Mouse (Mus musculus) neural tube, embryonic 14.5 days (tissue): Measurements from ENCODE around the gene Mc1r. TPM values are rescaled to one million over a fixed set of nuclear protein-coding genes. Genes with fewer than 3 reads are reported as not detected.
A peak's percentile ranks its signal among the peaks of the same experiment; 100 is the strongest.

Experiments
- ATAC-seq: fragments of 200-750 bp; cut with Nextera tagmentation; 2 replicates; pipeline ENCODE4 v1.8.0; 2017; ENCODE audit warnings: low read depth, mild to moderate bottlenecking, moderate TSS enrichment, moderate library complexity
- H3K27ac ChIP-seq: fragments of 300-500 bp; sonication (generic); 2 replicates; pipeline ENCODE4 v1.5.1; 2014; ENCODE audit warnings: low read depth, mild to moderate bottlenecking, control low read depth, low read length, moderate library complexity, mixed read lengths
- H3K27me3 ChIP-seq: fragments of 300-500 bp; sonication (generic); 2 replicates; pipeline ENCODE4 v1.6.1; 2014; ENCODE audit warnings: low read length; ENCODE audit not compliant: control insufficient read depth, insufficient read depth
- H3K36me3 ChIP-seq: fragments of 300-500 bp; sonication (generic); 2 replicates; pipeline ENCODE4 v1.6.1; 2014; ENCODE audit warnings: low read length, mixed read lengths; ENCODE audit not compliant: control insufficient read depth, insufficient read depth
- H3K4me1 ChIP-seq: fragments of 300-500 bp; sonication (generic); 2 replicates; pipeline ENCODE4 v1.6.1; 2014; ENCODE audit warnings: low read length; ENCODE audit not compliant: control insufficient read depth, insufficient read depth
- H3K4me2 ChIP-seq: fragments of 300-500 bp; sonication (generic); 2 replicates; pipeline ENCODE4 v1.6.1; 2014; ENCODE audit warnings: mild to moderate bottlenecking, low read depth, low read length, control low read depth
- H3K4me3 ChIP-seq: fragments of 300-500 bp; sonication (generic); 2 replicates; pipeline ENCODE4 v1.5.1; 2014; ENCODE audit warnings: low read depth, low read length, control low read depth, mixed read lengths
- H3K9ac ChIP-seq: fragments of 300-500 bp; sonication (generic); replicated peaks from 2 replicates; pipeline ENCODE4 v1.6.1; 2014; ENCODE audit warnings: low read depth, mild to moderate bottlenecking, control low read depth, low read length, mixed read lengths
- H3K9me3 ChIP-seq: fragments of 300-500 bp; sonication (generic); 2 replicates; pipeline ENCODE4 v1.6.1; 2016; ENCODE audit warnings: low read length; ENCODE audit not compliant: control insufficient read depth
- WGBS: fragments of 180-500 bp; shearing (Covaris S2); extraction: QIAGEN DNeasy Blood & Tissue Kit; methylation state at CpG from one replicate; pipeline ENCODE4 v1.1.7; 2014; 5-methylcytosine and 5-hydroxymethylcytosine counted together
- polyA plus RNA-seq: library from polyadenylated mRNA; unstranded; fragments of >200 nt; fragmentation: Nextera tagmentation; extraction: Ambion mirVana; gene quantifications from 2 replicates; pipeline ENCODE4 v1.2.1, GENCODE M21; 2014

Mc1r gene
- polyA plus RNA-seq, result 0.22 and 0.33 TPM in 2 replicates

GRCm38 (mm10) chr8:123406786-123407185 lies at the start of gene Mc1r:
Mc1r (plus strand) TSS chr8:123407107.
- no peak within 1 kb of the TSS for H3K9ac ChIP-seq
- ATAC-seq, result no peak

GRCm38 (mm10) chr8:123361082-123361739 lies 45.7 kb upstream of the Mc1r start:
- no peak overlapping the region for H3K4me3 ChIP-seq
- H3K27me3 ChIP-seq, result no peaks in the 10 kb centered on the region
- no peak overlapping the region for H3K27ac ChIP-seq
- H3K4me2 ChIP-seq, result no peak overlapping the region
- 0 out of 2 replicates have a peak overlapping the region, but pooled peaks have one; percentile 13 for H3K9ac ChIP-seq
- peak; percentile 63 for ATAC-seq
- 53% methylated on average over 12 of the region's 12 CpGs for WGBS
- H3K36me3 ChIP-seq, result peaks cover 43% of the 10 kb centered on the region
- no peaks in the 10 kb centered on the region for H3K9me3 ChIP-seq
- no peaks in the 10 kb centered on the region for H3K4me1 ChIP-seq

More at GRCm38 (mm10) chr8:123406786-123407185, at the start of gene Mc1r:
- Histone ChIP-seq H3K36me3 (peaks cover 14% of the 10 kb centered on the region), H3K9me3 (no peaks in the 10 kb centered on the region), H3K27me3 (no peaks in the 10 kb centered on the region), H3K27ac (no peak within 1 kb of the TSS), H3K4me3 (no peak within 1 kb of the TSS), H3K4me1 (peaks cover 17% of the 10 kb centered on the region), H3K4me2 (no peak within 1 kb of the TSS)
- 10% methylated on average over 4 of the region's 4 CpGs for WGBS

DNA sequence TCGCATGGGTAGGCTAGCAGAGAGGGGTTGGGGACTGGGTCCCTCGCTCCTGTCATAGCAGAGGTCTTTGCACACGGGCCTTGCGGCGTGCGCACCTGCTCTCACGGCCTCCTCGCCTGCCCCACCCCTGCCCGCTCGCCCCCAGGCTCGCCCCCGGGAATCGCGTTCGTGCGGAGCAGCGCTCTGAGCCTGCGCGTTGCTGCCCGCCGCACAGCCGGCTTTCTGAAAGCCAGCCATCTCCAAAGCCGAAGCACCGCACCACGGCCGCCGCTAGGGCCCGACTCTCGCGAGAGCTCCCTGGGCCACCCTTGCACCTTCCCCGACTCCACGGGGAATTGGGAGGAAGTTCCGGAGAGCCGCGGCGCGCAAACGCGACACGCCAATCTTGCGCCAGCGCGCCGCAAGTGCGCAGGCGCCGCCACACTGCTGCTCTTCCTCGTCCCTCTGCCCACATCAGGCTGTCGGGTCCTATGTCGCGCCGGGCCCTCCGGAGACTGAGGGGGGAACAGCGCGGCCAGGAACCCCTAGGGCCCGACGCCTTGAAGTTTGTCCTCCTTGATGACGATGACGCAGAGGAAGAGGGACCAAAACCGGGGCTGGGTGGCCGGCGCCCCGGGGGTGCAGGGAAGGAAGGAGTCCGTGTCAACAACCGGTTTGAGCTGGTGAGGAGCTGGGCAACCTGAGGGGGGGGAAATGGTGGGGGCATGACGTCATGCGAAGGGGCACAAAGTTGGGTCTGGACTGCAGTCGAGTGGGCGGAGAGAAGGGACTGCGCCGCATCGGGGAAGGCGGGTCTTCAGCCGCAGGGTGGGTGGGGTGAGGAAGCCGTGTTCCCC lies 33.3 kb upstream of the Mc1r start, which contains the start of gene Tcf25:
TSS of gene Tcf25 (plus strand) at position 351 of the 836 bp plus-strand sequence.
- H3K4me1 ChIP-seq, result peaks cover 16% of the 10 kb centered on the region
- peak within 1 kb of the TSS; percentile 71 for H3K4me2 ChIP-seq
- peak within 1 kb of the TSS; percentile 97 for H3K27ac ChIP-seq
- H3K9me3 ChIP-seq, result no peaks in the 10 kb centered on the region
- H3K4me3 ChIP-seq, result peak within 1 kb of the TSS; percentile 88
- peak within 1 kb of the TSS; percentile 82 for H3K9ac ChIP-seq
- H3K27me3 ChIP-seq, result no peaks in the 10 kb centered on the region
- H3K36me3 ChIP-seq, result peaks cover 12% of the 10 kb centered on the region
- WGBS, result under 1% methylated on average over 64 of the region's 75 CpGs
- ATAC-seq, result peak; percentile 94

- H3K9me3 ChIP-seq, result no peaks in the 10 kb centered on the region
- H3K4me3 ChIP-seq, result peak overlapping the region; percentile 88
- peak overlapping the region; percentile 82 for H3K9ac ChIP-seq
- peak; percentile 79 for ATAC-seq
- peak overlapping the region; percentile 97 for H3K27ac ChIP-seq
- 0 out of 2 replicates have a peak, but pooled peaks cover 10% of the 10 kb centered on the region for H3K36me3 ChIP-seq
- 2% methylated on average over 20 of the region's 20 CpGs for WGBS
- peaks cover 16% of the 10 kb centered on the region for H3K4me1 ChIP-seq
- H3K27me3 ChIP-seq, result no peaks in the 10 kb centered on the region
- peak overlapping the region; percentile 71 for H3K4me2 ChIP-seq
Observed at GRCm38 (mm10) chr8:123374239-123374578, 32.7 kb upstream of the Mc1r start.

DNA sequence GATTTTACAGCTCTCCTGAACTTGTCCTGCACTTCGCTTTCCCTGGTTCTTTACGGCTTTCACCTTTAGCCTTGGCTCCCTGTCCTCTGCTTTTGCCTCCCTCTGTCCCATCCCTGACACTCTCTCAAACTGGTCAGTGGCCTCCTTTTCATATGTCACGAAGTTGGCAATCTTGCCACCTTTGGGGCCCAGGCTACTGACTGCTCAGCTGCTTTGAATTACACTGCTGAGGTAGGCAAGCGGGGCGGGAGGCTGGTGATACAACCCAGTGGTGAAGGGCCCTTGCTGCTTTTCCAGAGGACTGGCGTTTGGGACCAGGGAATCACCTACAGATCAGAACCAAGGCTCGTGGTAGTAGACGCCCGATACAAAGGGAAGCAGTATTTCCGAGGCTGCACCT lies 31.2 kb upstream of the Mc1r start:
- Histone ChIP-seq H3K4me2 (no peak overlapping the region), H3K9ac (no peak overlapping the region)
- 78% methylated on average over 10 of the region's 10 CpGs for WGBS

DNA sequence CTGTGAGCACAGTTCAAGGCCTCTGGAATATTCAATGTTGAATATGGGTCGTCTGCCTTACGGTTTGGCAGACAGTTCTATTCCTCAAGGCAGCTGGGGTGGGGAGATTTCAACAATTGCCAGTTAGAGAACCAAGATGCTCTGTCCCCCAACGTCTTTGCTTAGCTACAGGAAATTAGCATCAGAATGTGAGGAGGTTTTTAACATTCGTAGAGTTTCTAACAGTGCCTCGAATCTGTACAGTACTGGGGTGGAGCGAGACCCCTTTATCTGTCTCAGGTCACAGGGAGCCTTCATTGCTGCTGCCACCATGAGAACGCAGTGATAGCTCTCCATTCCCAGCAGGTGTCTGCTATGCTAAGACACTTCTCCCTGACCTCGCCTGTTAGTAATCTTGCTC lies 30.8 kb upstream of the Mc1r start:
- H3K27ac ChIP-seq, result peak overlapping the region; percentile 39; the same call in 1 of the 2 replicates
- H3K27me3 ChIP-seq, result no peaks in the 10 kb centered on the region
- ATAC-seq, result no peak
- peaks cover 16% of the 10 kb centered on the region for H3K4me1 ChIP-seq
- 50% methylated on average over 8 of the region's 8 CpGs for WGBS
- H3K9me3 ChIP-seq, result no peaks in the 10 kb centered on the region
- no peak overlapping the region for H3K4me3 ChIP-seq
- 0 out of 2 replicates have a peak, but pooled peaks cover 6% of the 10 kb centered on the region for H3K36me3 ChIP-seq
- no peak overlapping the region for H3K9ac ChIP-seq
- H3K4me2 ChIP-seq, result no peak overlapping the region

More for the DNA sequence above, 31.2 kb upstream of the Mc1r start:
- no peaks in the 10 kb centered on the region for H3K9me3 ChIP-seq
- peaks cover 16% of the 10 kb centered on the region for H3K4me1 ChIP-seq
- ATAC-seq, result no peak
- no peak overlapping the region for H3K4me3 ChIP-seq
- H3K27ac ChIP-seq, result peak overlapping the region; percentile 39; the same call in 1 of the 2 replicates
- H3K36me3 ChIP-seq, result 0 out of 2 replicates have a peak, but pooled peaks cover 6% of the 10 kb centered on the region
- H3K27me3 ChIP-seq, result no peaks in the 10 kb centered on the region

DNA sequence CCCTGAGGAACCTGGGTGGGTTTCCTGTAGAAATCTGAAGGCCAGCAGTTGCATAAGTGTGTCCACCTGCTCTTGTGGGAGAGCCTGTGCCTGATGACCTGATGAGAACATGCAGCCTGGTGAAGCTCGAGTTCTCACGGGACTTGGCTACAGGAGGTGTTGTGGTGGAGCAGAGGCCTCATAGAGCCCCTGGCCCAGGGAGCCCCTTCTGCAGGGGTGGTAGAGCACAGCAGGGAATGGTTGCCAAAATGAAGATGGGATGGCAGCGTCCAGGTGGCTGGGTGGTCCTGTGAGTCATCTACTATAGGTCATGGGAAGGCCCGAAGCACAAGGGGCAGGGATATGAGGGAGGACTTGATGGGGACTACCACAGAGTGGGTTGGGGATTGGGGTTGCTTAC lies 25.2 kb upstream of the Mc1r start:
- H3K27ac ChIP-seq, result no peak overlapping the region
- ATAC-seq, result no peak
- WGBS, result 92% methylated on average over 4 of the region's 4 CpGs
- H3K4me1 ChIP-seq, result no peaks in the 10 kb centered on the region
- peaks cover 54% of the 10 kb centered on the region for H3K36me3 ChIP-seq
- no peak overlapping the region for H3K9ac ChIP-seq
- no peaks in the 10 kb centered on the region for H3K27me3 ChIP-seq
- H3K9me3 ChIP-seq, result no peaks in the 10 kb centered on the region
- H3K4me3 ChIP-seq, result no peak overlapping the region
- H3K4me2 ChIP-seq, result no peak overlapping the region

DNA sequence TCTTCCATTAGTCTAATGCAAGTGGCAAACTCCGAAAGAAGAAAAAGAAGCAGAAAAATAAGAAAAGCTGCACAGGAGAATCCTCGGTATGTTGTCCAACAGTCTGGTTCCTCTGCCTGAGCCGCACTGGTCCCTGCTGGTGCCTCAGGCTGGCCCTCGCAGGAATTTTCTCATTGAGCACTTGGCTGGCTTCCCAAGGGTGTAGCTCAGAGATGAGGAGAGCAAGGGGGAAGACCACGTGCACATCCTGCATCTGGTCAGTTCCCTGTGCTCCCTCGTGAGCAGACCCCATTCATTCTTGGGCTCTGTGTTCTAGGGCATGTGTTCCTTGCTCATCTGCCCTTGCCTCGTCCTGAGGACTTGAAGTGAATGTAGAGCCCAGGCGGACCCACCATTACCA lies 24.4 kb upstream of the Mc1r start:
- Histone ChIP-seq H3K4me3 (no peak overlapping the region), H3K27ac (no peak overlapping the region), H3K36me3 (peaks cover 62% of the 10 kb centered on the region), H3K27me3 (no peaks in the 10 kb centered on the region), H3K4me2 (no peak overlapping the region), H3K9me3 (no peaks in the 10 kb centered on the region), H3K4me1 (no peaks in the 10 kb centered on the region), H3K9ac (no peak overlapping the region)
- 88% methylated on average over 8 of the region's 8 CpGs for WGBS
- ATAC-seq, result no peak
